Mouse (Mus musculus): ENCODE measurements around the gene Hmga1b.

Hmga1b gene

DNA sequence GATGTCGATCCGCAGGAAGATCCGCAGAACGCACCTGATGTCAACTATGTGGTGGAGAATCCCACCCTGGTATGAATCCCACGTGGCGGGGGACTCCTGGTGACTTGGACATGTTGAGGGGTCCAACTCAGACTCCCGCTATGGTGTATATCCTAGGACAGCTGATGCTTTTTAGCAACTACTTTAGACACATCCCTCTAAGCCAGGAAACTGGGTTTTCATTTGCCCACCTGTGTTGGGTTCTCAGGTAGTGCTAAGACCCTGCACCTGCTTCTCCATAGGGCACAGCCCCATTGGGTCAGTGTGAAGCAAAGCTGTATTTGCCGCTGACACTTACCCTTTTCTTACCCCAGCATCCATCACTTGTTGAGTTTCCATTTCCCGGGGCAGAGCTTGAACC is 22.6 kb downstream of the Hmga1b start:
- no peak for DNase-seq

DNA sequence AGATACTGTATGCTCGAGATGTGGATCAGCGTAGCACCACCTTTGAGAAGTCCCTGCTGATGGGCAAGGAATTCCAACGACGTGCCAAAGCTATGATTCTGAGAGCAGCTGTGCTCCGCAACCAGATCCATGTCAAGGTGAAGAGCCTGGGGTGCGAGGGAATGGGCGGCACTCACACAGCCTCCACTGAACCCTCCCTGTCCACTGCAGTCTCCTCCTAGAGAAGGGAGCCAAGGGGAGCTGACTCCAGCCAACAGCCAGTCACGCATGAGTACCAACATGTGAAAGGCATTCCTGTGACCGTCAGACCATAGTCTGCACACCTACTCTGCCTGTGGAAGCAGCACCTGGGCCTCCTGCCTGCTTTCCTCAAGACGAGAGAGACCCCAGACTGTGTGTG is 25.9 kb downstream of the Hmga1b start:
- peak; percentile 57 for DNase-seq

- no peak for DNase-seq
Measured at GRCm38 (mm10) chr11:120789355-120789754, 26.8 kb downstream of the Hmga1b start.

DNA sequence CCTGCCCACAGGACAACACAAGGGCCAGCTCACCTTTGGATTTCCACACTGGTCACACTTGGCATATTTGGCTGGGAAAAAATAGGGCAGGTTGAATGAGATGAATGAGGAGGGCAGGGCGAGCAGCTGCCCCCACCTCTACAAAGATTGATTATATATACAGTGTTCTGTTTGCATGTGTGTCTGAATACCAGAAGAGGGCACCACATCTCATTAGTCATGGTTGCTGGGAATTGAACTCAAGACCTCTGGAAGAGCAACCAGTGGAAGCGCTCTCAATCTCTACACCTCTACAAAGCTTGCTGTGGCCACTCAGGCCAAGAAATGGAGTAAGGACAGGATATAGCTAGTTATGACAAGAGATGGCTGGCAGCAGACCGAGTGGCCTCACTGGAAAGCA is 27.2 kb downstream of the Hmga1b start:
- DNase-seq = no peak

- no peak for DNase-seq
Measured at GRCm38 (mm10) chr11:120792652-120793051, 30.1 kb downstream of the Hmga1b start.

DNA sequence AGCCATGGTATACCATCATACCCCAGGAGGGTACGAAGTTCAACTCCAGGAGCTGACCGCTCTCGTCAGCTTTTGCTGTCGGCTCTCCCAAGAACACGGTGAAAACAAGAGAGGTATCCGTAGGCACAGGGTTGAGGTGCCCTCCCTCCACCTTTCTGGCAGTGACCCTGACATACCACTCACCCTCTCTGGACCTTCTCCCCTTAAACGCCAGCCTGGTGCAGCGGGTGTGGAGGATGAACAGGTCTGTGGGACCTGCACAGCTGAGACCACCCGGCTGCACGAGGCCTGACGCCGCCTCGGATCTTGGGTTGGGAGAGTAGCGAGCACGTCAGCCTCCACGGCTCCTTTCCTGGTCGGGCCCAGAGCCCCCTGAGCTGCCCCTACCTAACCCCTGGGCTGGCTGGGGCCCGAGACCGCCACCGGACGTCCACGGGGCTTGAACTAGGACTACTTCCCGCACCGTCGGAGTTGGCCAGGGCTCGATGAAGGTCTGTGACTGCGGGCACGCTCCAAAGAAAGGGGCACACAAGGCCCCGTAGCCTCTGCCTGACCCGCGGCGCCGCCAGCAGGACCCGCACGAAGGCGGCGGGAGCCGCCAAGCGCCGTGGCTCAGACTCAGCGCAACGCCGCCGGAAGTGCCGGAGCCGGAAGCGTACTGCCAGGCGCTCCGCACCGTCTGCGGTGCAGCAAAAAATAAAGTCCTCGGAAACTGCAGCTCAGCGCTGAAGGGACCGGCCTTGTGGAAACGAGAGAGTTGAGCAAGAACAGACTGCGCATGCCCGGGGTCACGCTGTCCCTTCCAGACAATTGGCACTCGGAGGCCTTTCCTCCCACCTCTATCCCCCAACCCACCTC is 33.4 kb downstream of the Hmga1b start, which contains the start of gene Dus1l:
TSS of gene Dus1l (minus strand) at position 648 of the 858 bp plus-strand sequence.
- peak; percentile 97 for DNase-seq

DNA sequence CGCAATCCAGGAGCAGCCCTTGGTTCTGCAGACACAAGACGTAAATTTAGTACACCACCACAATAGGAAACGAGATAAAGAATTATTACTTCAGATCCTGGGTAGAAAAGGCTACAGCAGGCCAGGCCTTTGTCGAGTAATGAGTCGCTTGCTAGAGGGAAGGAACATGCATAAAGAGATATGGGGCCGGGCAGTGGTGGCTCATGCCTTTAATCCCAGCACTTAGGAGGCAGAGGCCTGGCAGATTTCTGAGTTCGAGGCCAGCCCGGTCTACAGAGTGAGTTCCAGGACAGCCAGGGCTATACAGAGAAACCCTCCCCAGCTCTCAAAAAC is 34.0 kb downstream of the Hmga1b start:
- no peak for DNase-seq

DNA sequence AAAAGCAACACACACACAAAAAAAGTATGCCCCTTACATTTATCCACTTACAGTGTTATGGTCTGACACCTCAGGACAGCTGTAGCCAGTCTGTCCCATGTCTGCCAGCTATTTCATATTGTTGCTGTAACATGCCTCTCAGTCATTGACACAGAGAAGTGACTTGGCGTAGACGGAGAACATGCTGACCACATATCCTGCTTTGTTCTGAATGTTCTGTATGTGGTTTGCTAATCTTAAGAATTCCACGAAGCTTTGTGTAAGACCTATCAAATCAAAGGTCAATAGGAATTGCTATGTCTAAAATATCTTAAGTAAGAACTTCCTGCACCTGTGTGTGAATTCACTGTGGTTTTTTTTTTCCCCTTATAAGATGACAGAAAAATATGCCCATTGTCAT is 35.6 kb downstream of the Hmga1b start:
- no peak for DNase-seq

GRCm38 (mm10) chr11:120799316-120799890 is 36.8 kb downstream of the Hmga1b start:
- no peak for DNase-seq

DNA sequence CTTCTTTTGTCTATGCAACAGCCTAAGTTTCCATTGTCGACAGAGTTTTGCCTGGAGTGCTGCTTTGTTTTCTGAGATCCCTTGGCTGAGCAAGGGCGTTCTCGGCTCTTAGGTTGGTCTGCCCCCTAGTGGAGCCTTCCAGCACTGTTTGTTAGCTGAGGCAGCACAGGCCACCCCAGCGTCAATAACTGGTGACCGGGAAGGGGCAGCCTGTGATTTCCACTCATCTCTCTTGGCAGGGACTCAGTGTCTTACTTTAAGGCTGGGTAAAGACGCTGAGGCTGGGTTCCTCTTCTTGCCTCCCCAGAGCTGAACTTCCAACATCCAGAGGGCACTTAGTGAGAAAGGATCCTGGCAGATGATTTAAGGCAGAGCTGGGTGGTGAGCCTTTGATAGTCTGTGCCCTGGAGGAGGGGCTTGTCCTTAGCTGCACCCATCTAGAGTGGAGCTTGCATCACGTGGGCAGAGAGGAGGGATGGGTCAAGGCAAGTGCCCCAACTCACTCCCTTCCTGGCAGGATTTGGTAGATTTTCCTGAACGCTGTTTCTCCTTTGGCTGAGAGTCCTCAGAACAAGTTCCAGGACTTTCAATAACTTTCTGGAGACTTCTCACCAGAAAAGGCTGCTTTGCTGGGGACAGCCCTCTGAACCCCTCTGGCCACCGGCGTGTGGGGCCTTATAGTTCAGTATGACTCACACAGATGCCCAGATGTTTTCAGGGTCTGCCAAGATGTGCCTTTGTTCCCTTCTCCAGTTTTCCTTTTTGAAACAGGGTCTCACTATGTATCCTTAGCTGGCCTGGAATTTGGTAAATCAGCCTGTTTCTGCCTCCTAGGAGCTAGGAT is 37.7 kb downstream of the Hmga1b start:
- DNase-seq = peak; percentile 93

- no peak for DNase-seq
Measured at GRCm38 (mm10) chr11:120804274-120804673, 41.7 kb downstream of the Hmga1b start.

DNA sequence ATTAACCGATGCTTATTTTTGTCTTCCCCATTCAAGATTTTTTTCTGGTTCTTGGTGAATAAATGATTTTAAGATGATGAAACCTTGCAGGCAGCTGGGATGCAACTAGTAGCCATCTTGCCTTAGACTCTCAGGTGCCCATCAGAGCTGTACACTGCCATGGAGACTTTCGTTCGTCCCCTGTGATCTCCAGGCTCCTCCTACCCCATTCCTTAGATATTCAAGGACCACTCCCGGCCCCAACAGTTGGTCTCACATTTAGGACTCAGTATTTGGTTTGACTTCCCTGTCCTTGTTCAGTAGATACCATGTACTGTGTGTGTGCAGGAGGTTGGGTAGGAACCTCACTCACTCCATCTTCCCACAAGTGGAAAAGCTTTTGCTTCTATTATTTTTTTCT is 42.2 kb downstream of the Hmga1b start:
- DNase-seq = no peak

DNA sequence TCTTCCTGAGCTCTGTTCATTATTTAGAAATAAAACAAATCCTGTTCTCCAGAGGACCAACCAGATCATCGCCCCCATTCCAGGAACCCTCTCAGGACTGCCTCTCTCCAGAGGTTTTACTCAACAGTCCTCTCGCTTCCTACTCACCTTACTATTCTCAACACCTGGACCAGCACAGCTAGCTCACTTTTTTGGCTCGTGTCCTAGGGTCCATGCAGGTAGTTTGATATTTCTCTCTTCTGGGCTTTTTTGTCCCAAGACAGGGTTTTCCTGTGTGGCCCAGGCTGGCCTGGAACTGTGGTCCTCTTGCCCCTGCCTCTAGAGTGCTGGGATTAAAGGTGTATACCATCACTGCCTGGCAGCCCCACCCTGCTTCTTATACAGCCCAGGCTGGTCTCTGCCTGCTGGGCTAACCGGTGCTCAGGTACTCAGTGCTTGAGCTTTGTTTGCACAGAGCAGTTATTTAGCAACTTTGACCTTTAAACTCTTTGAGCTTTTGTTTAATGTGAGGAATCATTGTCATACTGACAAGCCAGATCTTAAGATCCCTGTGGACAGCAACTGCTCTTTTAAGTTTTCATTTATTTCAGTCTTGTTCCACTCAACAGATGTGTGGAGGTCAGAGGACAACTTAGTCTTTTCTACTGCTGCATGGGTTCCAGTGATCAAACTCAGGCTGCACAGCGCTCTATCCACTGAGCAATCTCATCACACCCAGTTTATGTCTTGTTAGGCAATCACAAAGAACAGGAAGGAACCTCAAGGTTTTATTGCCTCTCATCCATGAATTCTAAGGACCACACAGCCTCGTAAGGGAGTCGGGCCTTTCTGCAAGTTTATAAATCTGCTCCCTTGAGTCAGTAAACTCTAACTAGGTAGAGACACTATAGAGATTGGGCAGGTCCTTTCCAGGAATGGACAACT is 43.0 kb downstream of the Hmga1b start:
- no peak for DNase-seq

- no peak for DNase-seq
Measured at GRCm38 (mm10) chr11:120808010-120808409, 45.4 kb downstream of the Hmga1b start.

DNA sequence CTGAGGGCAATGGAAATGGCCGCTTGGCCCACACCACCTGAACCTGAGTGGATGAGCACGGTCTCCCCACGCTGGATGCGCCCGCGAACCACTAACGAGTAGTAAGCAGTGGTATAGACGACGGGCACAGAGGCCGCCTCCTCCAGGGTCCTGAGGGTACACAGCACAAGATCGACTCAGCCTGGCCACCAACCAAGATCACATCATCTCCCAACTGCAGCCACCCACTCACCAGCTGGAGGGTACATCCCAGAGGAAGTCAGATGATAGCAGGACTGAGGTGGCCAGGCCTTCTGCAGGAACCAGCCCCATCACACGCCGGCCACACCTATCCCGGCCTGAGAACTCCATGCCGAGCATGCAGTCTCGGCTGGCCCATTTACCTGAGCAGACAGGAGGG is 49.5 kb downstream of the Hmga1b start:
- no peak for DNase-seq
